Mouse (Mus musculus): ENCODE results near the gene 1110004F10Rik.

DNA sequence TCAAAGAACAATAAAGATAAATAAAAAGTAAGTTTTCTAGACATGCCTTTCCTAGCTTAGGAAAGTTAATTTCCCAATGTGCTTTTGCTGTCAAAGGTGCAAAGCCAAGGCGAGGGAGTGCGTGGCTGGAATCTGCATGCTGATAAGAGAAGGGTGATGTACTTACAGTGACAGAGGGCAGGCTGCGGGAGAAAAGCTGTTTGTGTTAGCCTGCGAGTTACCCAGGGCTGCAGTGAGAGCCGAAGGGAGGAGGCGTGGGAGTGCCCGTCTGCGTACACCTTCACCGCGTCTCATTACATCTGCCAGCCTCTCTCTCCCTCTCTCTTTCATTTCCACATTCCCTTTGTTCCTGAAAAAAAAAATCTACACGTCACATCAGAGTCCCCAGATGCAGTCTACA is 686 bp upstream of the 1110004F10Rik start, which contains the start of gene Sox6:
- TF ChIP-seq CTCF (conservative IDR thresholded peaks at IDR 0.05 in 1 of 2, IDR thresholded peaks at IDR 0.05 in 1 of 2; ENCODE audit: low read depth in 2 of 2, low read length in 2 of 2), result no peak
- TF ChIP-seq CHD2 (IDR thresholded peaks at IDR 0.05; ENCODE audit: low read length), result no peak
- TF ChIP-seq JUN (IDR thresholded peaks at IDR 0.05; ENCODE audit: insufficient read depth, low read depth, low read length), result no peak
- TF ChIP-seq POLR2A (IDR thresholded peaks at IDR 0.05; ENCODE audit: low read depth, low read length), result no peak
- no peak for TF ChIP-seq UBTF (IDR thresholded peaks at IDR 0.05; ENCODE audit: low read depth, low read length)
- no peak for TF ChIP-seq ZNF384 (IDR thresholded peaks at IDR 0.05; ENCODE audit: low read depth, low read length)
- no peak for TF ChIP-seq EP300 (IDR thresholded peaks at IDR 0.05; ENCODE audit: low read length)
- no peak for TF ChIP-seq ZMIZ1 (IDR thresholded peaks at IDR 0.05; ENCODE audit: low read depth, low read length)
- no peak for TF ChIP-seq USF1 (IDR thresholded peaks at IDR 0.05; ENCODE audit: low read depth, low read length)
- TF ChIP-seq ETS1 (conservative IDR thresholded peaks at IDR 0.05; ENCODE audit: low read depth, low read length), result no peak
- TF ChIP-seq HCFC1 (IDR thresholded peaks at IDR 0.05; ENCODE audit: low read depth, low read length), result no peak
- no peak for TF ChIP-seq GABPA (IDR thresholded peaks at IDR 0.05; ENCODE audit: insufficient replicate concordance, low read depth, low read length)
